Mouse (Mus musculus): ENCODE results near the gene Nfib.

- TF ChIP-seq POLR2A (IDR thresholded peaks at IDR 0.05; ENCODE audit: borderline replicate concordance, extremely low read depth, low read depth, low read length) (no peak), CTCF (IDR thresholded peaks at IDR 0.05; ENCODE audit: insufficient read depth, low read length) (no peak)
These were observed 201.6 kb downstream of the Nfib start for GRCm38 (mm10) chr4:82504015-82504283.

All from lung, adult 2 months (tissue).